Mouse (Mus musculus) hindbrain, embryonic 10.5 days (tissue): ENCODE results near the gene 1700020D05Rik. TPM values are rescaled to one million over a fixed set of nuclear protein-coding genes. Genes with fewer than 3 reads are reported as not detected.
A peak's percentile ranks its signal among the peaks of the same experiment; 100 is the strongest.

Experiments
- DNase-seq: peaks from one replicate; pipeline ENCODE4 v3.0.0-alpha.2; 2017; ENCODE audit warnings: low spot score
- H3K27ac ChIP-seq: fragments of 300-500 bp; sonication (generic); 2 replicates; pipeline ENCODE4 v1.5.1; 2016; ENCODE audit warnings: mild to moderate bottlenecking, moderate library complexity
- H3K27me3 ChIP-seq: fragments of 300-500 bp; sonication (generic); 2 replicates; pipeline ENCODE4 v1.6.1; 2016; ENCODE audit warnings: mild to moderate bottlenecking; ENCODE audit not compliant: poor library complexity, insufficient read depth, severe bottlenecking
- H3K36me3 ChIP-seq: fragments of 300-500 bp; sonication (generic); 2 replicates; pipeline ENCODE4 v1.6.1; 2016; ENCODE audit warnings: mild to moderate bottlenecking, moderate library complexity
- H3K4me1 ChIP-seq: fragments of 300-500 bp; sonication (generic); replicated peaks from 2 replicates; pipeline ENCODE4 v1.6.1; 2016; ENCODE audit warnings: mild to moderate bottlenecking
- H3K4me3 ChIP-seq: fragments of 300-500 bp; sonication (generic); 2 replicates; pipeline ENCODE4 v1.5.1; 2016; ENCODE audit warnings: mild to moderate bottlenecking, moderate library complexity
- H3K9me3 ChIP-seq: fragments of 300-500 bp; sonication (generic); 2 replicates; pipeline ENCODE4 v1.6.1; 2016; ENCODE audit warnings: mild to moderate bottlenecking, moderate library complexity
- WGBS: fragments of 180-500 bp; shearing (Covaris S2); methylation state at CpG from one replicate; pipeline ENCODE4 v1.1.7; 2016; 5-methylcytosine and 5-hydroxymethylcytosine counted together
- polyA plus RNA-seq: library from polyadenylated mRNA; unstranded; fragments of >200 nt; fragmentation: Nextera tagmentation; extraction: Ambion mirVana; gene quantifications from 2 replicates; pipeline ENCODE4 v1.2.1, GENCODE M21; 2016

Gene 1700020D05Rik
- not detected in 2 replicates for polyA plus RNA-seq

DNA sequence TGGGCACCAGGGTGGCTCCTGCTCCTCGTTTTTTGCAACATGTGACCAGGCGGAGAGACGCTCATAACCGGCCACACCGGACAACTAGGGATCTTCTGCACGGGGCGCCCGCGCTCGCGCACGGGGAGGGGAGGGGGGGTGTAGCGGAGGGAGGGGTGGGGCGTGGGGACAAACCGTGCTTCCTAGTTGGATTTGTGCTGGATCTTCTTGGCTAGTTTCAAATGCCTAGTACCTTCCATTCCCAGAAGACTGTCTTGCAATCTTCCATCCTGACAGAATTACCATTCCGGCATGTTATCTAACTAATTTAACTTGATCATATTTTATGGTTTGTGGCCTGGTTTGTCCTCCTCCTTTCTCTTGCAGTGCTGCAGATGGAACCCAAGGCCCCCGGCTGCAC, at the start of gene 1700020D05Rik:
TSS of gene 1700020D05Rik (minus strand) at position 101 of the 400 bp plus-strand sequence.
- H3K9me3 ChIP-seq, result peaks cover 3% of the 10 kb centered on the region; the same call in 1 of the 2 replicates
- H3K4me1 ChIP-seq, result no peaks in the 10 kb centered on the region
- WGBS, result 54% methylated on average over 17 of the region's 17 CpGs
- peaks cover 8% of the 10 kb centered on the region; the same call in 1 of the 2 replicates for H3K27me3 ChIP-seq
- peaks cover 2% of the 10 kb centered on the region; the same call in 1 of the 2 replicates for H3K36me3 ChIP-seq
- no peak within 1 kb of the TSS for H3K4me3 ChIP-seq
- DNase-seq, result no peak
- H3K27ac ChIP-seq, result no peak within 1 kb of the TSS

DNA sequence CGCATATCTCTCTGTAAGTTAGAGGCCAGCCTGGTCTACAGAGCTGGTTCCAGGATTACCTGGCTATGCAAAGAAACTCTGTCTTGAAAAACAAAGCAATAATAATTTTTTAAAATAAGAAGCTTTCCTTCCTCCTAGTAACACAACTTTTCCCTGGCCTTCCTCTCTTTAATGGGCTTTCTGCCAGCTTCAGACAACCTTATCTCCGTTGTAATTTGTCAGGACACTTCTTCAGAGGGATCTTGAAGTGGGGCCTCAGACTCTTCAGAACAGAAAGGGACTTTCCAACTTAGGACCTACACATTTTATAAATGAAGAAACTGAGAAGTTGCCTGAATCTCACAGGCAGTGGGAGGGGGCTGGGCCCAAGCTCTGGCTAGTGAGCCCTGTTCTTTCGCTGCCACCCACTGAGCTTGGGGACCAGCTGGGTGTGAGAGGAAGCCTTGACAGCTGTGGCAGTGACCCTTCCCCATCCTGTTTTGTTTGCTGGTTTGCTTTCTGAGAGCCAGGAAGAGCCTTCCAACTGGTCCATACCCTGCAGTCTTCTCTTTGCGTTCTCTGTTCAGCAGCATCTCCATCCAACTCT, 44.0 kb upstream of the 1700020D05Rik start:
- H3K9me3 ChIP-seq, result no peaks in the 10 kb centered on the region
- 80% methylated on average over 4 of the region's 4 CpGs for WGBS
- H3K27me3 ChIP-seq, result 0 out of 2 replicates have a peak, but pooled peaks cover 14% of the 10 kb centered on the region
- no peak overlapping the region for H3K27ac ChIP-seq
- H3K4me1 ChIP-seq, result peaks cover 6% of the 10 kb centered on the region; the same call in 1 of the 2 replicates
- DNase-seq, result no peak
- no peak overlapping the region for H3K4me3 ChIP-seq
- no peaks in the 10 kb centered on the region for H3K36me3 ChIP-seq

DNA sequence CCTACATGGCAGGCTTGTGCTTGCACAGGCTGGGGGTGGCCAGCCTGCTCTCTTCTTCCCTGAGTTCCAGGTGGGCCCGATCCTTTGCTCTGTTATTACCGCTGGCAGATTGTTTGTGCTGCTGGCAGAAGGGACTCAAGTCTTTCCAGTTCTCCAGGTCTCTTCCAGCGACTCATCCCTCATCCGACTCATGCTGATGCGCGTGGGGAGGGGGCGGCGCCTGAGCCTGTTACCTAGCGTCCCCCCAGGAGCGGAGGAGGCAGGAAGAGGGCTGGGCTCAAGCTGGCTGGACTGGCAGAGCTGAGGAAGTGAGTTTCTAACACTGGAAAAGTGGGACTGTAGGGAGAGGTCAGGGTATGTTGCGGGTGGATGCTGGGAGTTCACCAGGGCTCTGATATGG, 40.4 kb upstream of the 1700020D05Rik start:
- DNase-seq, result no peak
- H3K4me1 ChIP-seq, result 0 out of 2 replicates have a peak, but pooled peaks cover 6% of the 10 kb centered on the region
- H3K27ac ChIP-seq, result peak overlapping the region; percentile 29; the same call in 1 of the 2 replicates
- no peaks in the 10 kb centered on the region for H3K36me3 ChIP-seq
- no peak overlapping the region for H3K4me3 ChIP-seq
- 50% methylated on average over 11 of the region's 11 CpGs for WGBS
- no peaks in the 10 kb centered on the region for H3K9me3 ChIP-seq
- H3K27me3 ChIP-seq, result peaks cover 11% of the 10 kb centered on the region; the same call in 1 of the 2 replicates

DNA sequence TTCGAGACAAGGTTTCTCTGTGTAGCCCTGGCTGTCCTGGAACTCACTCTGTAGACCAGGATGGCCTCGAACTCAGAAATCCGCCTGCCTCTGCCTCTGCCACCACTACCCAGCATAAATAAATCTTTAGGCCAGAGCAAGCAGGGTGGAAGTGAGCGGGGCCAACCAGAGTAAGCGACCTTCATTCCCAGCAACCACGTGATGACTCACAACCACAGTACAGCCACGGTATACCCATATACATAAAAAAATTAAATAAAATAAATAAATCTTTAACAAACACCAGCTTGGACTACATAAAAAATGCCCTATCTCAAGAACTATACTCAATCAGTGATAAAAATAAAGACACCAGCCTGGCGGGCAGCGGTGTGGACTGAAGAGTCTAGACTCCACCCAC, 39.8 kb upstream of the 1700020D05Rik start:
- Histone ChIP-seq H3K4me1 (0 out of 2 replicates have a peak, but pooled peaks cover 6% of the 10 kb centered on the region), H3K9me3 (no peaks in the 10 kb centered on the region), H3K27ac (no peak overlapping the region), H3K4me3 (no peak overlapping the region), H3K36me3 (no peaks in the 10 kb centered on the region), H3K27me3 (peaks cover 15% of the 10 kb centered on the region; the same call in 1 of the 2 replicates)
- 88% methylated on average over 9 of the region's 9 CpGs for WGBS
- DNase-seq, result no peak

DNA sequence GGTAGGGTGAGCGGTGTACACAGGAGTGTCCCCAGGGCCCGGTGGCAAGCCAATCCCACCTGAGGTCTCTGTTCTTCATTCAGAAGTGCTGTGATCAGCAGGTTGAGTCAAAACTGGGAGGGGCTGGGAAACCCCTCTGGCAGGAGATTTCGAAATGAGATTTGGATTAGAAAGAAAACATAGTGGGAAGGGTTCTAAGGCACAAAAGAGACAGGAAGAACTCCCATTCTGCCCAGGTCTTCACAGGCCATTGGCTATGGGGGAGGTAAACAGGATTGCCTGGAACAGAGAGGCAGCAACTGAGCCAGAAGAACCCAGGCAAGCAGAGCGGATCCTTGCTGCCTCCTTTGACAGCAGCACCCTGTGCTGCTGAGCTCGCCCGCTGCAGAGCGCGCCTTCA, 35.2 kb upstream of the 1700020D05Rik start:
- DNase-seq, result no peak
- H3K36me3 ChIP-seq, result no peaks in the 10 kb centered on the region
- no peaks in the 10 kb centered on the region for H3K9me3 ChIP-seq
- 67% methylated on average over 8 of the region's 8 CpGs for WGBS
- H3K4me3 ChIP-seq, result no peak overlapping the region
- H3K27ac ChIP-seq, result no peak overlapping the region
- H3K4me1 ChIP-seq, result no peaks in the 10 kb centered on the region
- peaks cover 33% of the 10 kb centered on the region; the same call in 1 of the 2 replicates for H3K27me3 ChIP-seq

DNA sequence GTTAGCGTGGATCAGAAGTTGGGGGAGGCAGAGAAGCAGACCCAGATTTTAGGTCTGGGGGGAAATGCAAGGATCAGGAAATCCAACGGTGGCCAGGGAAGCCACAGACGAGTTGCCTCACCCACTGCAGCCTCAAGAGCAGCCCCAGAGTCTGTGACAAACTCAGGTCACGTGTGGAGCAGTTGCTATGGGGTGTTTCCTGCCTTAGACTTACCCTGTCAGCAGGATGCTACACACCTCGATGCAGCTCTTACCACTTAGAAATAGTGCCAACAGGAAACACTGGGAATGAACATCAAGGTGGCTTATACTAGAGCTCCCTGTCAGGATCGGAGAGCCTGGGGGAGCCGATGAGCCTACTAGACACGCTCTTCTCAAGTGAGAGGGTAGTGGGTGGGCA, 28.9 kb upstream of the 1700020D05Rik start:
- no peak for DNase-seq
- H3K4me3 ChIP-seq, result no peak overlapping the region
- WGBS, result 75% methylated on average over 8 of the region's 8 CpGs
- H3K27ac ChIP-seq, result no peak overlapping the region
- H3K36me3 ChIP-seq, result no peaks in the 10 kb centered on the region
- peaks cover 58% of the 10 kb centered on the region for H3K27me3 ChIP-seq
- H3K9me3 ChIP-seq, result no peaks in the 10 kb centered on the region
- peaks cover 23% of the 10 kb centered on the region for H3K4me1 ChIP-seq

DNA sequence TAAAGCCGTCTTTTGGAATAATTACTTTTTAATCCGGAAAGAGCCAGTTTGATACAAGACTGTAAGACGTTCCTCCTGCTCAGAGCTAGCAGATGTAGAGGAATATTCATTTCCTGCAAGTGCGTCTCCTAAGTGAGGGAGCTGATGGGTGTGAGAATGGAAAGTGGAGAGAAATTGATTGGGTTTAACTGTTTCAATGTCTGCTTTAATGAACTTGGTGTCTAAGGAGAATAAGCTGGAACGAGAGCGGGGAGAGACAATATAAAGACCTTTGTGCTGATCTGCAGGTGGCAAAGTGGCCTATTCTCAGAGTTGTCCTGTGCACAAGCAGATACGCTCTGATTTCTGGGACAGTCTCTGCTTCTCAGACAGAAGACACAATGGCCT, 26.5 kb upstream of the 1700020D05Rik start:
- Histone ChIP-seq H3K27me3 (peaks cover 53% of the 10 kb centered on the region), H3K9me3 (no peaks in the 10 kb centered on the region), H3K4me3 (no peak overlapping the region), H3K27ac (no peak overlapping the region), H3K36me3 (no peaks in the 10 kb centered on the region), H3K4me1 (peaks cover 28% of the 10 kb centered on the region)
- peak; percentile 17 for DNase-seq
- WGBS, result 33% methylated on average over 7 of the region's 7 CpGs

DNA sequence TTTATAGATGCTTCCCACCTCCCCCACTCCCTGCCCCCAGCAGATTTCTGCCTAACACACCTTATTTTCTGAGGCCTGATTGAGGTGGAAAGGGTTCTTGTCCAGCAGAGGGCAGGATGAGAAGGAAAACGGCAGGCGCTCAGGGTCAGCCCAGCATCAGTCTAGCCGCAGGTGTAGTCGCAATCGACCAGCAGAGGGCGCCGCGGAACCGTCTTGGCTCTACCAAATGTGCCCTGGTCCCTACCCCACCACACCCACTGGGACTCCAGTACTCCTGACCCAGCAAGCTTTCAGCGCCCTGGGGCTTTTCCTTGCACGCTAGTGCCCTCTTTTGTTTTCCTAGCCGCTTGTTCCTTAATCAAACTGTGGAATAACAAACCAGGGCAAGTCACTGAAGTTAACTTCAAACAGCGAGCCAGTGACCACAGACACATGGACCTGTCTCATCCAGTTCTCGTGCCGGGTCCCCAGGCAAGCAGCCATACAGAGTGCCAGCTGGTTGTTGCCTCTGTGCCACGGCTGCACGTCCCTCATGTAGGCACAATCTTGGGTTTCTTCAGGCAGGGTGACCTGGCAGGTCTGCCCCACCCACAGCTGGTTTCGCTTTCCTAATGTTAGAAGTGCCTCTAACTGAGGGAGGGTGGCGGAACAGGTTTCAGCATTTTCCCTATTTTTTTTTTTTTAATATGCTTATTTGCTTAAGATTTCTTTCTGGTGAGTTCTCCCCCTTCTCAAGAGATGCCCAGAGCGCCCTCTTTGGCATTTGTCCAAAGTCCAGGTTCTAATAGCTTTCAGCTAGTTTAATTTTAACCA, 25.9 kb upstream of the 1700020D05Rik start:
- peak; percentile 95 for DNase-seq
- no peaks in the 10 kb centered on the region for H3K36me3 ChIP-seq
- H3K27me3 ChIP-seq, result peaks cover 53% of the 10 kb centered on the region
- peaks cover 28% of the 10 kb centered on the region for H3K4me1 ChIP-seq
- WGBS, result 13% methylated on average over 20 of the region's 20 CpGs
- peak overlapping the region; percentile 32 for H3K4me3 ChIP-seq
- H3K9me3 ChIP-seq, result no peaks in the 10 kb centered on the region
- peak overlapping the region; percentile 47 for H3K27ac ChIP-seq

DNA sequence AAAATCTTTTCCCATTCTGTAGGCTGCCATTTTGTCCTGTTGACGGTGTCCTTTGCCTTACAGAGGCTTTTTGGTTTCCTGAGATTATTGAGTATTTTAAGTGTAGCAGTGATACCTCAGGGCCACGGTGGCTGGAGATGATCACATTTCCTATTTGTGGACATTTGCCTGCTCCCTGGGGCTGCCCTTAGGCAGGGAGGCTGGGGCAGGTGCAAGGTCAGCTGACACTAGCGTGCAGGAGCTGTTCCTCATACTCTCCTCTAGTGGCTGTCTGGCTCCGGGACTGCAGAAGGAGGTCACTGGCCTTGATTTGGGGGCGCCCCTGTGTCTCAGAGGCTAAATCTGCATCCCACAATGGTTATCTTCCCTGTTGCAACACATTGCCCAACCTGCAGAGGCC, 21.6 kb upstream of the 1700020D05Rik start:
- Histone ChIP-seq H3K36me3 (no peaks in the 10 kb centered on the region), H3K27me3 (peaks cover 12% of the 10 kb centered on the region; the same call in 1 of the 2 replicates), H3K4me3 (no peak overlapping the region), H3K27ac (no peak overlapping the region), H3K4me1 (peaks cover 18% of the 10 kb centered on the region), H3K9me3 (no peaks in the 10 kb centered on the region)
- DNase-seq, result no peak
- WGBS, result 70% methylated on average over 5 of the region's 5 CpGs

DNA sequence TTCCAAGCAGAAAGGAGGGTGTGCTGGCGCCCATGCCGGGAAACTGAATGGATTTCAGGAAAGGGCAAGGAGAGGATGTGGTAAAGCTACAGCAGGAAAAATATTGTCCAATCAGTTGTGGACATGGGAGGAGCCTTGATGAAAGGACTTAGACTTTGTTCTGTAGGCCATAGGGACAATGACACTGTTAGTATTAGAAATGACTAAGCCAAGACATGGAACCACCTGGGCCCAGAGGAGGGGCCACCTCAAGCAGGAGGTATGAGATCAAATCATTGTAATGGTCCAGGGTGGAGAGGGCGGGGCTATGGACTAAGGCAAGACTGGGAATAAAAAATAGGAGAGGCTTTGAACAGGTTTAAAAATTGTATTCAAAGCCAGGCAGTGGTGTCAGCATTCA, 15.1 kb upstream of the 1700020D05Rik start:
- Histone ChIP-seq H3K27me3 (no peaks in the 10 kb centered on the region), H3K27ac (no peak overlapping the region), H3K4me3 (no peak overlapping the region), H3K4me1 (peaks cover 12% of the 10 kb centered on the region), H3K36me3 (no peaks in the 10 kb centered on the region), H3K9me3 (no peaks in the 10 kb centered on the region)
- 87% methylated on average over 3 of the region's 3 CpGs for WGBS
- DNase-seq, result no peak

DNA sequence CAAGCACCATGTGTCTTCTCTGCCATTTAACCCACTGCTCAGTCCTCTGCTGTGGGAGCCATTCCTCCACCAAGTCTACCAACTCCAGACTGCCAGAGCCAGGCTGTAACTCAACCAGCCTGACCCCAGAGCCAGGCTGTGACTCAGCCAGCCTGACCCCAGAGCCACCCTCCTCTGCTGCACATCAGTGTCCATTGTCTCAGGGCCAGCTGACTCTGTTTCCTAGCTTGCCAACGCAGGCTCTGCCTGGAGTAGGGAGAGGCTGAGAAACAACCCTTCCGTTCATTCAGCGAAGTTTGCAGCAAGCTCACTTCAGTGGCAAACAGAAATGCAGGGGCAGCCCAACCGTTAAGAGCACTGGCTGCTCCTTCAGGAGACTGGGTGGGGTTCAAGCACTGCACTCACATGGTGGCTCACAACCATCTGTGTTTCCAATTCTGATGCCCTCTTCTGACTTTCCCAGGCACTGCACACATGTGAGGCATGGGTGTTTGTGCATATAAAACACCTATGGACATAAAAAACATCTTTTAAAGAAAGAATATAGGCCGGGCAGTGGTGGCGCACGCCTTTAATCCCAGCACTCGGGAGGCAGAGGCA, 13.4 kb upstream of the 1700020D05Rik start:
- H3K9me3 ChIP-seq, result no peaks in the 10 kb centered on the region
- H3K27ac ChIP-seq, result no peak overlapping the region
- H3K4me3 ChIP-seq, result no peak overlapping the region
- WGBS, result 77% methylated on average over 8 of the region's 8 CpGs
- no peaks in the 10 kb centered on the region for H3K36me3 ChIP-seq
- peaks cover 12% of the 10 kb centered on the region for H3K4me1 ChIP-seq
- DNase-seq, result no peak
- H3K27me3 ChIP-seq, result no peaks in the 10 kb centered on the region

DNA sequence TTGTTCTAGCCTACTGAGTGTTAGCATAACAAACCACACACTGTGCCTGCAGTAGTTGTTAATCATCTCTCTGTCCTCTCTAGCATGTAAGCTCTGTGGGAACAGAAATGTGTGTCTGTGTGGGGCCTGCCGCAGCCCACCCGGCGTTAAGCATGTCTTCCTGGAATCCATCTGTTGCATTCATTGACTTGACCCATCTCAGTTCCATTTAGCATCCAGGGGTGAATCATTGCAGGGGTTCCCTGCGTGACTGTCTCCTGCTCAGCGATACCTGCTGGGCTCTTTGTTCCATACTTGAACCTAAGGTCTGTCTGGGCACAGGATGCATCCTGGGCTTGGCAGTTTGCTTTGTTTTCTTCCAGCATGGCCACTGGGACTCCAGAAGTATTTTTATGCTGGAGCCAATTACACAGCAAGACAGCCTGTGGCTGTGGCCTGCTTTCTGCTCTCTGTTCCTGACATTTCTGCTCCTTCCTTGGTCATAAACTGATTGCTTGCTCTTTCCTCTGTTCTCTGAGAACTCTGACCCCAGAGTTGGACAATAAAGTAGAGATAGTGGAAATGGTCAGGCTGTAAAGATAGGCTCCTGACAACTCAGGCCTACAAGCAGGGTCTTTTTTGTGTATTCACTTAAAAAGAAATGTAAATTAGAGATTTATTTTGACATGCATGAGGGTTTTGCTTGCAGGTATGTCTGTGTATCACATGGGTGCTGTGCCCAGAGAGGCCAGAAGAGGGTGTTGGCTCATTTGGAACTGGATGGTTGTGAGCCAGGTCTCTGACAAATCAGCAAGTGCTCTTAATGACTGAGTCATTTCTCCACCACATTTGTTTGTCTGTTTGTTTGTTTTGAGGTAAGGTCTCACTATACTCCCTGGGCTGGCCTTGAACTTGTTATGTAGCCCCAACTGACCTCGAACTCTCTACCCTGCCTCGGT, 12.5 kb upstream of the 1700020D05Rik start:
- Histone ChIP-seq H3K27ac (no peak overlapping the region; the same call in 1 of the 2 replicates), H3K36me3 (no peaks in the 10 kb centered on the region), H3K9me3 (no peaks in the 10 kb centered on the region), H3K27me3 (no peaks in the 10 kb centered on the region), H3K4me3 (no peak overlapping the region), H3K4me1 (peaks cover 15% of the 10 kb centered on the region)
- no peak for DNase-seq
- 77% methylated on average over 7 of the region's 7 CpGs for WGBS
